19 mouse cellular contexts compared by ENCODE assay signal in genomic region chr16:91531856-91532255, GRCm38 (mm10). TPM values are rescaled to one million over a fixed set of nuclear protein-coding genes. Genes with fewer than 3 reads are reported as not detected.
DNase-seq lines count a peak whose midpoint lies in the region; ATAC-seq and TF ChIP-seq lines count a peak whose summit lies in the region.
"Had no signal": no experiment of that assay in that cellular context is flagged by ENCODE, and none has a peak within 500 bp of the region (broad histone marks: within the 10 kb centered on the region; RNA-seq: fewer than 3 reads in every experiment).

No protein-coding gene starts in this region.

- H3K9ac ChIP-seq in forebrain, postnatal 0 days: no peak overlapping the region
- H3K9ac ChIP-seq in forebrain, embryonic 11.5 days (ENCODE audit: low read length): no peak overlapping the region
- 0 out of 2 replicates have a peak overlapping the region, but pooled peaks have one; percentile 2 for H3K9ac ChIP-seq in heart, embryonic 14.5 days (ENCODE audit: low read length)
- no peak overlapping the region for H3K9ac ChIP-seq in intestine, embryonic 15.5 days
- no peak overlapping the region for H3K9ac ChIP-seq in intestine, embryonic 16.5 days (ENCODE audit: low read depth, low read length)
- H3K9ac ChIP-seq: embryonic facial prominence, embryonic 13.5 days; hindbrain, embryonic 12.5 days had no signal

- no peak for TF ChIP-seq CTCF in forebrain, postnatal 0 days (IDR thresholded peaks at IDR 0.05; ENCODE audit: low read depth)

- H3K4me3 ChIP-seq in forebrain, postnatal 0 days (ENCODE audit: low read depth, low read length): no peak overlapping the region
- H3K4me3 ChIP-seq in forebrain, embryonic 11.5 days (ENCODE audit: low read depth, low read length): no peak overlapping the region
- H3K4me3 ChIP-seq in heart, embryonic 14.5 days (ENCODE audit: control insufficient read depth in 1 of 2, insufficient read depth in 1 of 2, low read depth in 1 of 2, low read length in 2 of 2): no peak overlapping the region
- no peak overlapping the region for H3K4me3 ChIP-seq in intestine, embryonic 15.5 days (replicated peaks)
- no peak overlapping the region for H3K4me3 ChIP-seq in intestine, embryonic 16.5 days (ENCODE audit: low read length)
- H3K4me3 ChIP-seq: embryonic facial prominence, embryonic 13.5 days; heart, embryonic 10.5 days; hindbrain, embryonic 12.5 days had no signal

- WGBS in forebrain, postnatal 0 days: 47% methylated on average over 6 of the region's 6 CpGs
- 90% methylated on average over 6 of the region's 6 CpGs for WGBS in forebrain, embryonic 11.5 days
- 29% methylated on average over 6 of the region's 6 CpGs for WGBS in heart, embryonic 14.5 days
- 67% methylated on average over 6 of the region's 6 CpGs for whole genome bisulfite sequencing in intestine, embryonic 15.5 days
- WGBS in intestine, embryonic 16.5 days: 71% methylated on average over 6 of the region's 6 CpGs

- no peaks in the 10 kb centered on the region for H3K4me1 ChIP-seq in forebrain, postnatal 0 days (ENCODE audit: insufficient read depth)
- H3K4me1 ChIP-seq in forebrain, embryonic 11.5 days (replicated peaks; ENCODE audit: control insufficient read depth, insufficient read depth, low read length): no peaks in the 10 kb centered on the region
- peaks cover 29 to 39% of the 10 kb centered on the region in 2 experiments for H3K4me1 ChIP-seq in heart, embryonic 14.5 days (ENCODE audit: control insufficient read depth in 2 of 2, insufficient read depth in 2 of 2, low read length in 2 of 2)
- peaks cover 4% of the 10 kb centered on the region; the same call in 1 of the 2 replicates for H3K4me1 ChIP-seq in intestine, embryonic 15.5 days (replicated peaks)
- H3K4me1 ChIP-seq in intestine, embryonic 16.5 days (ENCODE audit: control insufficient read depth, insufficient read depth, low read length): peaks cover 6% of the 10 kb centered on the region; the same call in 1 of the 2 replicates
- H3K4me1 ChIP-seq: hindbrain, embryonic 12.5 days had no signal

- H3K9me3 ChIP-seq in forebrain, postnatal 0 days (ENCODE audit: low read length): no peaks in the 10 kb centered on the region
- H3K9me3 ChIP-seq in forebrain, embryonic 11.5 days (ENCODE audit: control insufficient read depth, low read length): no peaks in the 10 kb centered on the region
- H3K9me3 ChIP-seq in heart, embryonic 14.5 days (ENCODE audit: control insufficient read depth, low read length): no peaks in the 10 kb centered on the region
- no peaks in the 10 kb centered on the region for H3K9me3 ChIP-seq in intestine, embryonic 15.5 days
- H3K9me3 ChIP-seq in intestine, embryonic 16.5 days (ENCODE audit: control insufficient read depth, low read length): no peaks in the 10 kb centered on the region
- H3K9me3 ChIP-seq: embryonic facial prominence, embryonic 13.5 days; heart, embryonic 10.5 days; hindbrain, embryonic 12.5 days had no signal

- H3K36me3 ChIP-seq in forebrain, postnatal 0 days (ENCODE audit: insufficient read depth): no peaks in the 10 kb centered on the region
- no peaks in the 10 kb centered on the region for H3K36me3 ChIP-seq in forebrain, embryonic 11.5 days (ENCODE audit: control insufficient read depth, insufficient read depth, low read length)
- no peaks in the 10 kb centered on the region for H3K36me3 ChIP-seq in heart, embryonic 14.5 days (ENCODE audit: control insufficient read depth, insufficient read depth, low read length)
- H3K36me3 ChIP-seq in intestine, embryonic 15.5 days: no peaks in the 10 kb centered on the region
- no peaks in the 10 kb centered on the region for H3K36me3 ChIP-seq in intestine, embryonic 16.5 days (ENCODE audit: control insufficient read depth, insufficient read depth, low read length)
- H3K36me3 ChIP-seq: embryonic facial prominence, embryonic 13.5 days; heart, embryonic 10.5 days; hindbrain, embryonic 12.5 days had no signal

- H3K27me3 ChIP-seq in forebrain, postnatal 0 days (ENCODE audit: insufficient read depth, low read length): no peaks in the 10 kb centered on the region
- H3K27me3 ChIP-seq in forebrain, embryonic 11.5 days (ENCODE audit: control insufficient read depth, insufficient read depth, low read length): no peaks in the 10 kb centered on the region
- H3K27me3 ChIP-seq in heart, embryonic 14.5 days (ENCODE audit: control insufficient read depth, insufficient read depth, low read length): no peaks in the 10 kb centered on the region
- H3K27me3 ChIP-seq in intestine, embryonic 15.5 days (replicated peaks): no peaks in the 10 kb centered on the region
- H3K27me3 ChIP-seq in intestine, embryonic 16.5 days (replicated peaks; ENCODE audit: control insufficient read depth, insufficient read depth, low read length): no peaks in the 10 kb centered on the region; the same call in 1 of the 2 replicates
- H3K27me3 ChIP-seq: embryonic facial prominence, embryonic 13.5 days; hindbrain, embryonic 12.5 days had no signal

- H3K27ac ChIP-seq in forebrain, postnatal 0 days (ENCODE audit: low read depth, low read length): no peak overlapping the region
- H3K27ac ChIP-seq in forebrain, embryonic 11.5 days (ENCODE audit: low read depth, low read length): no peak overlapping the region
- peak overlapping the region; percentile 70 to 73 for H3K27ac ChIP-seq in heart, embryonic 14.5 days (replicated peaks in 1 of 2; ENCODE audit: control insufficient read depth in 1 of 2, insufficient read depth in 1 of 2, low read depth in 2 of 2, low read length in 2 of 2)
- no peak overlapping the region for H3K27ac ChIP-seq in intestine, embryonic 15.5 days
- H3K27ac ChIP-seq in intestine, embryonic 16.5 days (ENCODE audit: low read length): no peak overlapping the region
- H3K27ac ChIP-seq: embryonic facial prominence, embryonic 13.5 days; heart, embryonic 10.5 days; hindbrain, embryonic 12.5 days had no signal

- peak; percentile 25; the same call in 1 of the 2 replicates for ATAC-seq in forebrain, postnatal 0 days
- ATAC-seq in forebrain, embryonic 11.5 days (replicated peaks; ENCODE audit: low FRiP score): no peak
- ATAC-seq in heart, embryonic 14.5 days (ENCODE audit: insufficient number of reproducible peaks, insufficient read depth, low FRiP score, low read depth): no peak
- ATAC-seq in intestine, embryonic 15.5 days: peak; percentile 5; the same call in 1 of the 2 replicates
- no peak for ATAC-seq in intestine, embryonic 16.5 days
- ATAC-seq in inflammation-experienced regulatory T-cells, adult 6 months: no peak
- ATAC-seq: hindbrain, embryonic 16.5 days had no signal

- DNase-seq in forebrain, postnatal 0 days: peak; percentile 55
- DNase-seq in forebrain, embryonic 11.5 days (ENCODE audit: low spot score): no peak
- no peak for DNase-seq in heart, adult 11 months
- DNase-seq: adrenal gland, adult 2 months; adrenal gland, postnatal 25 days; cerebellum, adult 11-12 months; cerebellum, adult 9-11 months; cerebellum, postnatal 36 days; gastrocnemius, postnatal 36 days; kidney, adult 8-10 months; kidney, postnatal 25 days had no signal

- H3K4me2 ChIP-seq in forebrain, postnatal 0 days (ENCODE audit: low read depth): no peak overlapping the region
- H3K4me2 ChIP-seq in forebrain, embryonic 11.5 days (ENCODE audit: low read depth, low read length, severe bottlenecking): no peak overlapping the region
- peak overlapping the region; percentile 11; the same call in 1 of the 2 replicates for H3K4me2 ChIP-seq in heart, embryonic 14.5 days (ENCODE audit: low read length)
- H3K4me2 ChIP-seq in intestine, embryonic 15.5 days (replicated peaks): no peak overlapping the region
- H3K4me2 ChIP-seq in intestine, embryonic 16.5 days (ENCODE audit: low read depth, low read length): no peak overlapping the region
- H3K4me2 ChIP-seq: embryonic facial prominence, embryonic 13.5 days; hindbrain, embryonic 12.5 days had no signal

RNA-seq across cellular contexts. Expression of gene Ifngr2, which starts 15.0 kb away (rescaled TPM):
- total RNA-seq in forebrain, postnatal 0 days (2014; rRNA removed): 61.8 and 63.0 TPM in 2 replicates
- polyA plus RNA-seq in forebrain, postnatal 0 days (2015; fragmentation: Nextera tagmentation; extraction: Ambion mirVana): 112 and 146 TPM in 2 replicates
- 28.8 and 31.6 TPM in 2 replicates for polyA plus RNA-seq in forebrain, embryonic 11.5 days (2014; fragmentation: Nextera tagmentation; extraction: Ambion mirVana)
- polyA plus RNA-seq in heart, embryonic 14.5 days (2014; fragmentation: Nextera tagmentation; extraction: Ambion mirVana): 140 and 146 TPM in 2 replicates
- polyA plus RNA-seq in intestine, embryonic 15.5 days (2015; fragmentation: Nextera tagmentation; extraction: Ambion mirVana): 76.4 and 90.6 TPM in 2 replicates
- 116 and 117 TPM in 2 replicates for polyA plus RNA-seq in intestine, embryonic 16.5 days (2015; fragmentation: Nextera tagmentation; extraction: Ambion mirVana)
- 10 to 100 TPM in 2 of 3 experiments, 1 to 10 TPM in 1; 3.4 to 30.9 (median 14.7) TPM for polyA plus RNA-seq in inflammation-experienced regulatory T-cells, adult 6 months (2017; shearing (Covaris generic))

RNA-seq across cellular contexts. Expression of gene Ifnar1, which starts 46.8 kb away (rescaled TPM):
- total RNA-seq in forebrain, postnatal 0 days (2014; rRNA removed): 76.7 and 82.6 TPM in 2 replicates
- polyA plus RNA-seq in forebrain, postnatal 0 days (2015; fragmentation: Nextera tagmentation; extraction: Ambion mirVana): 22.7 and 33.6 TPM in 2 replicates
- 51.4 and 53.1 TPM in 2 replicates for polyA plus RNA-seq in forebrain, embryonic 11.5 days (2014; fragmentation: Nextera tagmentation; extraction: Ambion mirVana)
- polyA plus RNA-seq in heart, embryonic 14.5 days (2014; fragmentation: Nextera tagmentation; extraction: Ambion mirVana): 39.9 and 45.1 TPM in 2 replicates
- 40.1 and 42.0 TPM in 2 replicates for polyA plus RNA-seq in intestine, embryonic 15.5 days (2015; fragmentation: Nextera tagmentation; extraction: Ambion mirVana)
- polyA plus RNA-seq in intestine, embryonic 16.5 days (2015; fragmentation: Nextera tagmentation; extraction: Ambion mirVana): 39.4 and 39.5 TPM in 2 replicates
- 10 to 100 TPM; 61.2 to 75.3 (median 62.6) TPM for polyA plus RNA-seq in inflammation-experienced regulatory T-cells, adult 6 months (2017; shearing (Covaris generic))

Comparison
In these comparisons a context has a peak if more than half of its experiments do, and no peak if none do; other contexts are left out.
1. ATAC-seq: peak in forebrain, postnatal 0 days (single experiment) and intestine, embryonic 15.5 days (single experiment); none in forebrain, embryonic 11.5 days (single experiment), heart, embryonic 14.5 days (single experiment), intestine, embryonic 16.5 days (single experiment) and inflammation-experienced regulatory T-cells, adult 6 months (single experiment).
2. H3K27ac ChIP-seq: peak in heart, embryonic 14.5 days (2 of 2); none in forebrain, postnatal 0 days (single experiment), forebrain, embryonic 11.5 days (single experiment), intestine, embryonic 15.5 days (single experiment) and intestine, embryonic 16.5 days (single experiment).